Mouse (Mus musculus): ENCODE data around the gene Tgfb3. TPM values are rescaled to one million over a fixed set of nuclear protein-coding genes. Genes with fewer than 3 reads are reported as not detected.
A peak's percentile ranks its signal among the peaks of the same experiment; 100 is the strongest.

Gene Tgfb3
- polyA plus RNA-seq, 2 experiments = 64.7 to 85.0 TPM

GRCm38 (mm10) chr12:86109531-86109930 lies 30.7 kb upstream of the Tgfb3 start:
- no peak overlapping the region for H3K4me3 ChIP-seq (replicated peaks; ENCODE audit: low read length)
- ATAC-seq (ENCODE audit: low FRiP score, low read depth) (no peak), DNase-seq (ENCODE audit: low spot score) (no peak)
- H3K27me3 ChIP-seq (ENCODE audit: control insufficient read depth, insufficient read depth, low read length) = no peaks in the 10 kb centered on the region
- H3K9me3 ChIP-seq (ENCODE audit: control insufficient read depth, low read length) = no peaks in the 10 kb centered on the region
- 80% methylated on average over 4 of the region's 4 CpGs for WGBS
- H3K36me3 ChIP-seq (ENCODE audit: control insufficient read depth, insufficient read depth, low read length) = no peaks in the 10 kb centered on the region
- no peak overlapping the region for H3K4me2 ChIP-seq (replicated peaks; ENCODE audit: low read depth, low read length, severe bottlenecking)
- H3K4me1 ChIP-seq (ENCODE audit: control insufficient read depth, insufficient read depth, low read length) = no peaks in the 10 kb centered on the region
- TF ChIP-seq POLR2A (IDR thresholded peaks at IDR 0.05; ENCODE audit: borderline replicate concordance, extremely low read depth, insufficient read depth, insufficient read length) = no peak
- H3K9ac ChIP-seq (ENCODE audit: low read depth, low read length, severe bottlenecking) = no peak overlapping the region
- no peak overlapping the region for H3K27ac ChIP-seq (replicated peaks; ENCODE audit: low read depth, low read length)

- Histone ChIP-seq H3K4me1 (ENCODE audit: control insufficient read depth, insufficient read depth, low read length) (peaks cover 14% of the 10 kb centered on the region), H3K27me3 (ENCODE audit: control insufficient read depth, insufficient read depth, low read length) (no peaks in the 10 kb centered on the region), H3K9me3 (ENCODE audit: control insufficient read depth, low read length) (no peaks in the 10 kb centered on the region), H3K4me2 (replicated peaks; ENCODE audit: low read depth, low read length, severe bottlenecking) (no peak overlapping the region), H3K36me3 (ENCODE audit: control insufficient read depth, insufficient read depth, low read length) (no peaks in the 10 kb centered on the region), H3K27ac (replicated peaks; ENCODE audit: low read depth, low read length) (no peak overlapping the region), H3K9ac (ENCODE audit: low read depth, low read length, severe bottlenecking) (no peak overlapping the region), H3K4me3 (replicated peaks; ENCODE audit: low read length) (no peak overlapping the region)
- DNase-seq (ENCODE audit: low spot score) = no peak
- 59% methylated on average over 7 of the region's 7 CpGs for WGBS
- no peak for TF ChIP-seq POLR2A (IDR thresholded peaks at IDR 0.05; ENCODE audit: borderline replicate concordance, extremely low read depth, insufficient read depth, insufficient read length)
- no peak for ATAC-seq (ENCODE audit: low FRiP score, low read depth)
These were observed 28.8 kb upstream of the Tgfb3 start for GRCm38 (mm10) chr12:86107645-86108044.

GRCm38 (mm10) chr12:86106086-86106485 lies 27.2 kb upstream of the Tgfb3 start:
- Histone ChIP-seq H3K4me1 (ENCODE audit: control insufficient read depth, insufficient read depth, low read length) (peaks cover 23% of the 10 kb centered on the region), H3K4me3 (replicated peaks; ENCODE audit: low read length) (no peak overlapping the region), H3K4me2 (replicated peaks; ENCODE audit: low read depth, low read length, severe bottlenecking) (no peak overlapping the region), H3K9me3 (ENCODE audit: control insufficient read depth, low read length) (no peaks in the 10 kb centered on the region), H3K36me3 (ENCODE audit: control insufficient read depth, insufficient read depth, low read length) (no peaks in the 10 kb centered on the region), H3K27ac (replicated peaks; ENCODE audit: low read depth, low read length) (no peak overlapping the region), H3K27me3 (ENCODE audit: control insufficient read depth, insufficient read depth, low read length) (no peaks in the 10 kb centered on the region), H3K9ac (ENCODE audit: low read depth, low read length, severe bottlenecking) (no peak overlapping the region)
- WGBS = 91% methylated on average over 9 of the region's 9 CpGs
- ATAC-seq (ENCODE audit: low FRiP score, low read depth) (no peak), DNase-seq (ENCODE audit: low spot score) (no peak)
- TF ChIP-seq POLR2A (IDR thresholded peaks at IDR 0.05; ENCODE audit: borderline replicate concordance, extremely low read depth, insufficient read depth, insufficient read length) = no peak

GRCm38 (mm10) chr12:86105546-86105945 lies 26.7 kb upstream of the Tgfb3 start:
- no peak overlapping the region for H3K27ac ChIP-seq (replicated peaks; ENCODE audit: low read depth, low read length)
- ATAC-seq (ENCODE audit: low FRiP score, low read depth) (no peak), DNase-seq (ENCODE audit: low spot score) (no peak)
- H3K4me1 ChIP-seq (ENCODE audit: control insufficient read depth, insufficient read depth, low read length) = peaks cover 28% of the 10 kb centered on the region
- H3K27me3 ChIP-seq (ENCODE audit: control insufficient read depth, insufficient read depth, low read length) = no peaks in the 10 kb centered on the region
- H3K9ac ChIP-seq (ENCODE audit: low read depth, low read length, severe bottlenecking) = no peak overlapping the region
- no peaks in the 10 kb centered on the region for H3K9me3 ChIP-seq (ENCODE audit: control insufficient read depth, low read length)
- no peak overlapping the region for H3K4me2 ChIP-seq (replicated peaks; ENCODE audit: low read depth, low read length, severe bottlenecking)
- H3K4me3 ChIP-seq (replicated peaks; ENCODE audit: low read length) = no peak overlapping the region
- no peaks in the 10 kb centered on the region for H3K36me3 ChIP-seq (ENCODE audit: control insufficient read depth, insufficient read depth, low read length)
- TF ChIP-seq POLR2A (IDR thresholded peaks at IDR 0.05; ENCODE audit: borderline replicate concordance, extremely low read depth, insufficient read depth, insufficient read length) = no peak
- 77% methylated on average over 7 of the region's 10 CpGs for WGBS

GRCm38 (mm10) chr12:86104297-86104696 lies 25.5 kb upstream of the Tgfb3 start:
- ATAC-seq (ENCODE audit: low FRiP score, low read depth) = peak; percentile 30; the same call in 1 of the 2 replicates
- no peaks in the 10 kb centered on the region for H3K27me3 ChIP-seq (ENCODE audit: control insufficient read depth, insufficient read depth, low read length)
- DNase-seq (ENCODE audit: low spot score) = no peak
- no peak for TF ChIP-seq POLR2A (IDR thresholded peaks at IDR 0.05; ENCODE audit: borderline replicate concordance, extremely low read depth, insufficient read depth, insufficient read length)
- WGBS = 76% methylated on average over 11 of the region's 11 CpGs
- no peaks in the 10 kb centered on the region for H3K36me3 ChIP-seq (ENCODE audit: control insufficient read depth, insufficient read depth, low read length)
- H3K9me3 ChIP-seq (ENCODE audit: control insufficient read depth, low read length) = no peaks in the 10 kb centered on the region
- H3K4me2 ChIP-seq (replicated peaks; ENCODE audit: low read depth, low read length, severe bottlenecking) = no peak overlapping the region
- H3K27ac ChIP-seq (replicated peaks; ENCODE audit: low read depth, low read length) = no peak overlapping the region
- H3K4me1 ChIP-seq (ENCODE audit: control insufficient read depth, insufficient read depth, low read length) = peaks cover 30% of the 10 kb centered on the region
- H3K4me3 ChIP-seq (replicated peaks; ENCODE audit: low read length) = no peak overlapping the region
- H3K9ac ChIP-seq (ENCODE audit: low read depth, low read length, severe bottlenecking) = no peak overlapping the region

GRCm38 (mm10) chr12:86103852-86104251 lies 25.0 kb upstream of the Tgfb3 start:
- ATAC-seq (ENCODE audit: low FRiP score, low read depth) (no peak), DNase-seq (ENCODE audit: low spot score) (no peak)
- TF ChIP-seq POLR2A (IDR thresholded peaks at IDR 0.05; ENCODE audit: borderline replicate concordance, extremely low read depth, insufficient read depth, insufficient read length) = no peak
- Histone ChIP-seq H3K27me3 (ENCODE audit: control insufficient read depth, insufficient read depth, low read length) (no peaks in the 10 kb centered on the region), H3K27ac (replicated peaks; ENCODE audit: low read depth, low read length) (0 out of 2 replicates have a peak overlapping the region, but pooled peaks have one; percentile 33), H3K4me2 (replicated peaks; ENCODE audit: low read depth, low read length, severe bottlenecking) (no peak overlapping the region), H3K9ac (ENCODE audit: low read depth, low read length, severe bottlenecking) (no peak overlapping the region), H3K4me3 (replicated peaks; ENCODE audit: low read length) (no peak overlapping the region), H3K4me1 (ENCODE audit: control insufficient read depth, insufficient read depth, low read length) (peaks cover 30% of the 10 kb centered on the region), H3K9me3 (ENCODE audit: control insufficient read depth, low read length) (no peaks in the 10 kb centered on the region), H3K36me3 (ENCODE audit: control insufficient read depth, insufficient read depth, low read length) (no peaks in the 10 kb centered on the region)
- WGBS = 67% methylated on average over 8 of the region's 8 CpGs
